Mouse (Mus musculus): ENCODE data around the gene Tbc1d30.

- TF ChIP-seq CTCF (IDR thresholded peaks at IDR 0.05; ENCODE audit: low read depth) (no peak), EP300 (IDR thresholded peaks at IDR 0.05; ENCODE audit: low read depth) (no peak)
Measured at GRCm38 (mm10) chr10:121290682-121291078, 60.4 kb downstream of the Tbc1d30 start.
